Mouse (Mus musculus): ENCODE data around the gene Adcy1. TPM values are rescaled to one million over a fixed set of nuclear protein-coding genes. Genes with fewer than 3 reads are reported as not detected.

Gene Adcy1
- polyA plus RNA-seq, 1 experiment = not detected

DNA sequence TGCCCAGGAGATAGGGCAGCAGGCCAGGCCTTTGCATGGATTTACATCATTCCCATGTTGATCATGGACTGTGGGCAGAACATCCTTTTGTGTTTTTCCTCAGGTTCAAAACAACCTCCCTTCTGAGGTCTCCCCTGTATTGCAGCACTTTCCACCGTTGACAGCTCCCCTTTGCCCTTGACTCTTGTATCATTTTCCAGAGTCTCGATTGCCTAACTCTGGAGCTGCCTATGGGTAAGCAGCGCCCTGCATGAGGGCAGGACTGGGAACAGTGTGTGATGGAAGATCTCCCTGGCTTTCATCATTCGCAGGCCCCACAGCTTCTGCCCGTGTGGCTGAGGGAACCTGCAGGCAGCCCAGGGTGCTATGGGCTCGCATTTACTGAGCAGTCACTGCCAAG is 129.4 kb downstream of the Adcy1 start:
- Histone ChIP-seq H3K4me3 (ENCODE audit: insufficient read depth, low read length) (no peak overlapping the region), H3K27ac (ENCODE audit: insufficient read depth, low read depth, low read length) (no peak overlapping the region), H3K4me1 (ENCODE audit: control insufficient read depth, insufficient read depth, low read length) (no peaks in the 10 kb centered on the region)
- TF ChIP-seq POLR2A (IDR thresholded peaks at IDR 0.05; ENCODE audit: borderline replicate concordance, low read depth, low read length) (no peak), CTCF (IDR thresholded peaks at IDR 0.05; ENCODE audit: low read depth, low read length) (no peak)

DNA sequence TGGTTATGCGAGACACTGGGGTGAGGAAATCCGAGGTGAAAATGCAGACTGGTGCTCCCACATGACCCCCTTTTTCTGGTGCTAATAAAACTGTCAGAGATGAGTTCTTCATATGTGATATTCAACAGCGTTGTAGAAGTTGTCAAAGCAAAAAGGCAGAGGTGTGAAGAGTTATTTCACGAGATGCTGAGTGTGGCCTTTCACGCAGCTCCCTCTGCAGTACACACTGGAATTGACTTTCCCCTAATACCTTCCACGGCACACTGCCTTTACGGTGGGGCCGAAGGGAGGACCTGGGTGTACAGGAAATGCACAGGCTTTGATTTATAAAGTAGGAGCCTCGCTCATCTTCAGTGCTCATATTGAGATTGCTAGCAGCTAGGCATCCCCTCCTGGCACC is 129.8 kb downstream of the Adcy1 start:
- Histone ChIP-seq H3K4me3 (ENCODE audit: insufficient read depth, low read length) (no peak overlapping the region), H3K4me1 (ENCODE audit: control insufficient read depth, insufficient read depth, low read length) (no peaks in the 10 kb centered on the region), H3K27ac (ENCODE audit: insufficient read depth, low read depth, low read length) (no peak overlapping the region)
- TF ChIP-seq CTCF (IDR thresholded peaks at IDR 0.05; ENCODE audit: low read depth, low read length) = no peak

DNA sequence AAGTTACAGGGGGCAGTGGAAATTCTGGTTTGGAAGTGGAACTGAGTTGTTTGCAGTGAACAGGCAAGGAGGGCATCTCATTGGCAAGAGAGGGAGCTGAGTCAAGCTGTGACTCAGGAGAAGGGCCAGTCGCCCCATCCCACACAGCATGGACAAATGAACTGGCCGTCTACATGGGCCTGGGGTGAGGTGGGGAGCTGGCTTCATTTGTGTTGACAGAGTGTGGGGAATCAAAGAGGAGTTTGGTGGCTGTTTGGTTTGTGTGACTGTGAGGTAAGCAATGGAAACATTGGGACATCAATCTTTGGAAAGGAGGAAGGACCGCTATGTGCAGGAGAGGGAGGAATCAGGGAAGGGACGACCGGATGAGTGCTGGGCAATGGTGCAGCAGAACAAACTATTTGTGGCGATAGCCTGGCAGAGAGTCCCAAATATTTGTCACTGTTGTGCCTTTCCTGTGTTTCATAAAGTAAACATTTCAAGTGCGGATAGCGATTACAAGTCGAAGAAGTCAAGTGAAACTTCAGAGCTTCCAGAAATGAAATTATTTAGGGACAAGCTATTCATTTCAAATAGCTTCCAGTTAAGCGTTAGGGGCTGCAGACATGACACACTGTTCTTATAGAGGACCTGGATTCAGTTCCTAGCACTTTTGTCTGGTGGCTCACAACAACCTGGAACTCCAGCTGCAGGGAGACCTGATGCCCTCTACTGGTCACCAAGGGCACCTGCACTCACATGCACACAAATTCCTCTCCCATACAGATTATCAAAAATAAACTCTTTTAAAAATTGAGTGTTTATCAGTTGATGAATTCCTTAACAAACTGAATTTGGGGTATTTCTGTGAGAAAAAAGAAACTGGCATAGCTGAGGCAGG is 131.4 kb downstream of the Adcy1 start:
- H3K27ac ChIP-seq (ENCODE audit: insufficient read depth, low read depth, low read length) = no peak overlapping the region
- no peaks in the 10 kb centered on the region for H3K4me1 ChIP-seq (ENCODE audit: control insufficient read depth, insufficient read depth, low read length)
- no peak overlapping the region for H3K4me3 ChIP-seq (ENCODE audit: insufficient read depth, low read length)
- TF ChIP-seq POLR2A (IDR thresholded peaks at IDR 0.05; ENCODE audit: borderline replicate concordance, low read depth, low read length) = no peak
- no peak for TF ChIP-seq CTCF (IDR thresholded peaks at IDR 0.05; ENCODE audit: low read depth, low read length)

DNA sequence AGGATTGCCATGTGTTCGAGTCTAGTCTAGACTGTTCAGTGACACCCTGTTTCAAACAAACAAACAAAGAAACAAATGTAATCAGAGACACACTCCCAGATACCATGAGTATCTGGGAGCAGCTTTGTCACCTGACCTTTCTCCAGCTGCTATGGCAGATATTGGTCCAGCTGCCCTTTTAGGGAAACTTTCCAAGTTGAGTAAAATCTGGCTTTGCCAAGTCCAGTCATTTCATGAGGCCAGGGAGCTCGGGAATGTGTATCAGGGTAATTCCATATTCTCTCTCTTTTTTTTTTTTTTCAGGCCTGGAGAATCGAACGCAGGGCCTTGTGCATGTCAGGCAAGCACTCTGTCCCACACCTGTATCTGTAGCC is 132.0 kb downstream of the Adcy1 start:
- Histone ChIP-seq H3K27ac (ENCODE audit: insufficient read depth, low read depth, low read length) (no peak overlapping the region), H3K4me1 (ENCODE audit: control insufficient read depth, insufficient read depth, low read length) (no peaks in the 10 kb centered on the region), H3K4me3 (ENCODE audit: insufficient read depth, low read length) (no peak overlapping the region)
- TF ChIP-seq POLR2A (IDR thresholded peaks at IDR 0.05; ENCODE audit: borderline replicate concordance, low read depth, low read length) (no peak), CTCF (IDR thresholded peaks at IDR 0.05; ENCODE audit: low read depth, low read length) (no peak)

DNA sequence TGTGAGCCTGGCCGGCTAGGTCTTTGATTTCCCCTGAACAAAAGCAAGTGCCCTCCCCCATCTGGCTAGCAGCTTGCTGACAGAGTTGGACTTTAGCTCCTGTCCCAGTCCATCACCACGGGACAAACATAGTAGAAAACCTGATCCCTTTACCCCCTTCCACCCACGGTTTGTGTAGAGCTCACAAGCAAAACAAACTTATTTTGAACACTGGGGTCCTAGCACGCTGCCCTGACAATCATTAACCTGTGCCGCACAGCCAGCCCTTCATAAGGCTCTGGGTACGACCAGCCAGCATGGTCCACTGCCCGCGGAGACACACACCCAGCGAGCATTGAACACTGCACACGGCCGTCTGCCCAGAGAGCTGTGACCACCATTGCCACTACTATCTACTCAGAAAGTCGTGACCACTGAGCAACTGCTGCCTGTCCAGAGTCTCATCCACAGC is 134.2 kb downstream of the Adcy1 start, which contains the start of gene Igfbp1:
TSS of gene Igfbp1 (plus strand) at position 292 of the 451 bp plus-strand sequence.
- no peak within 1 kb of the TSS for H3K4me3 ChIP-seq (ENCODE audit: insufficient read depth, low read length)
- TF ChIP-seq CTCF (IDR thresholded peaks at IDR 0.05; ENCODE audit: low read depth, low read length) = no peak
- TF ChIP-seq POLR2A (IDR thresholded peaks at IDR 0.05; ENCODE audit: borderline replicate concordance, low read depth, low read length) = no peak

DNA sequence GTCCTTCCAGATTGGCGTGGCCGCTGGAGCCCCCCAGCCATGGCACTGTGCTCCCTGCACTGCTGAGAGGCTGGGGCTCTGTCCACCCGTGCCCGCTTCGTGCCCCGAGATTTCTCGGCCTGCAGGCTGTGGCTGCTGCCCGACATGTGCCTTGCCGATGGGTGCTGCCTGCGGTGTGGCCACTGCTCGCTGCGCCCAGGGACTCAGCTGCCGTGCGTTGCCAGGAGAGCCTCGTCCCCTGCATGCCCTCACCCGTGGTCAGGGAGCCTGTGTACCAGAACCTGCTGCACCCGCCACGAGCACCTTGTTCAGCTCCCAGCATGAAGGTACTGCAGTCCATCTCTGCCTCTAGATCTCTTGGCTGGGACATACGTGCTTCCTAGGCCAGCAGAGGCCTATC is 134.7 kb downstream of the Adcy1 start:
- H3K27ac ChIP-seq (ENCODE audit: insufficient read depth, low read depth, low read length) = no peak overlapping the region

More for the DNA sequence above, 134.2 kb downstream of the Adcy1 start, which contains the start of gene Igfbp1:
- Histone ChIP-seq H3K27ac (ENCODE audit: insufficient read depth, low read depth, low read length) (no peak within 1 kb of the TSS), H3K4me1 (ENCODE audit: control insufficient read depth, insufficient read depth, low read length) (no peaks in the 10 kb centered on the region)

DNA sequence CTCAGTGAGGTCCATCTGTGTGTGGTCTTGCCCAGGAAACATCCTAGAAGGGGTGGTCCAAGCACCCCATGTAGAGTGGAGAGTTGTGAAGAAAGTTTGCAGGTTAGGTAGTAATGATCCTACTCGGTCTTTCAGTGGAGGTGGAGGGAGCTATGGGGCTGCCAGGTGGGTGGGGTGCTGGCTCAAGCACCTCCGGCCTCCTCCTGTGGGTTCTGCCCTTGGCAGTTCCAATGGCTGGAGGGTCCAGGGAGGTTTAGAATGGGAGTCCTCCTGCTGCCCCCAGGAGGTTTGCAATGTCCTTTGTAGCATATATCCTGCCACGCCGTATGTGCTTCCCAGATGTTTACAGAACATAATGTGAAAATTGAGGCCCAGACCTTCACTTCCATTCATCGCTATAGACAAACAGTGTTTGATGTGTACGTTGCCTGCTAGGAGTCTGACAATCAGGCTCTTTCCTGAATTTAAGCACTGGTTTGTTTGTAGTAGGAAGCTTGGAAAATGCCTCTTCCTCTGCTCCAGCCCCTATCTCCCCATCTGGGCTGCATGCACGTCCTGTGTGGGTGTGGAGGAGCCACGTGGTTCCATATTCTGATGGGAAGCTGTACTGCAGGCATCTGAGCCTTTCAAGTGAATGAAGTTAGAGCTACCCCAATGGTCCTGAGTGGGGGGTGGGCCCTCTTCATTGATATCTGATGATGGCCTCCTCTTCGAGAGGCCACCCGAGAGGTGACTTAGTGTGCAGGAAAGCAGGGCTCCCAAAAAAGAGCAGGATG is 135.4 kb downstream of the Adcy1 start:
- Histone ChIP-seq H3K27ac (ENCODE audit: insufficient read depth, low read depth, low read length) (no peak overlapping the region), H3K4me1 (ENCODE audit: control insufficient read depth, insufficient read depth, low read length) (no peaks in the 10 kb centered on the region), H3K4me3 (ENCODE audit: insufficient read depth, low read length) (no peak overlapping the region)
- TF ChIP-seq POLR2A (IDR thresholded peaks at IDR 0.05; ENCODE audit: borderline replicate concordance, low read depth, low read length) (no peak), CTCF (IDR thresholded peaks at IDR 0.05; ENCODE audit: low read depth, low read length) (no peak)

More for the DNA sequence above, 134.7 kb downstream of the Adcy1 start:
- Histone ChIP-seq H3K4me1 (ENCODE audit: control insufficient read depth, insufficient read depth, low read length) (no peaks in the 10 kb centered on the region), H3K4me3 (ENCODE audit: insufficient read depth, low read length) (no peak overlapping the region)
- TF ChIP-seq POLR2A (IDR thresholded peaks at IDR 0.05; ENCODE audit: borderline replicate concordance, low read depth, low read length) = no peak
- TF ChIP-seq CTCF (IDR thresholded peaks at IDR 0.05; ENCODE audit: low read depth, low read length) = no peak

DNA sequence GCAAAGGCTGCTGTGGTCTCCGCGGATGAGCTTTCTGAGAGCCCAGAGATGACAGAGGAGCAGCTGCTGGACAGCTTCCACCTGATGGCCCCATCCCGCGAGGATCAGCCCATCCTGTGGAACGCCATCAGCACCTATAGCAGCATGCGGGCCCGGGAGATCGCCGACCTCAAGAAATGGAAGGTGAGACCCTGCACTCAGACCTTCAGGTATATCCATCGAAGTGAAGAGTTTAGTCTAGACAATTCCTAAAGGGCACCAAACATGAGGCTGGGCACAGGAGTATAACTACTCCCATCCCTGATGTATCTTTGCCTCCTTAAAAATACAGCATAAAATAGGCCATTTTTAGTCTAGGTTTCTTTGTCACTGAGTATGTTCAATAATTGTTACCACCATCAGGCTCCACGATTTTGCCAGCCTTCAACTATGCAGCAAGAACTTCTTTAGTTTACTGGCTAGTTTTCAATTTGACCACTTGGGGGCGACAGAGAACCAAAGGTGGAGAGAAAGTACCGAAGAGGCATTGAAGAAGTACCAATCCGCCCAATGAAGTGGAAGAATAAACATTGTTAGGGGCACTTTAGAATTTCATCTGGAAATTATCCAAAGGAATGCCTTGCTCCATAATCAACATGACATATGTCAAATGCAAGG is 136.6 kb downstream of the Adcy1 start:
- no peak for TF ChIP-seq POLR2A (IDR thresholded peaks at IDR 0.05; ENCODE audit: borderline replicate concordance, low read depth, low read length)
- TF ChIP-seq CTCF (IDR thresholded peaks at IDR 0.05; ENCODE audit: low read depth, low read length) = no peak
- H3K4me3 ChIP-seq (ENCODE audit: insufficient read depth, low read length) = no peak overlapping the region
- H3K27ac ChIP-seq (ENCODE audit: insufficient read depth, low read depth, low read length) = no peak overlapping the region
- H3K4me1 ChIP-seq (ENCODE audit: control insufficient read depth, insufficient read depth, low read length) = no peaks in the 10 kb centered on the region

DNA sequence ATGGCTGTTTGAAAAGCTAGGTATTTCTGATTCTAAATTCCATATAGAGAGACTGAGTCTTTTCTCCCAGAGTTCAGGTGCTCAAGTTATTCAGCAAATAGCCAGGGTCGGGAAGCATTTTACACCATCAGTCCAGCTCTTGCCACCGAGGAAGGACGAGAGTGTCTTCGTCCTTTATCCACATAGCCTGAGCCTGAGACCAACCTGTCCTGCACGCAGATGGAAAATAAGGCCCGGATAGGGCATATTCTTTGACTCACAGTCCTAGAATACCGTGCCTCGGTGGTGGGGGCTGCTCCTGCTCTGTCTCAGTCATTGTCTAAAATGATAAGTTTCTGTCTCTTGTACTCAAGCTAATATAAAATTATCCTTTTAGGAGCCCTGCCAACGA is 137.1 kb downstream of the Adcy1 start:
- TF ChIP-seq CTCF (IDR thresholded peaks at IDR 0.05; ENCODE audit: low read depth, low read length) (no peak), POLR2A (IDR thresholded peaks at IDR 0.05; ENCODE audit: borderline replicate concordance, low read depth, low read length) (no peak)
- no peaks in the 10 kb centered on the region for H3K4me1 ChIP-seq (ENCODE audit: control insufficient read depth, insufficient read depth, low read length)
- no peak overlapping the region for H3K27ac ChIP-seq (ENCODE audit: insufficient read depth, low read depth, low read length)
- H3K4me3 ChIP-seq (ENCODE audit: insufficient read depth, low read length) = no peak overlapping the region

Measured in bone marrow macrophage, adult 2 months (primary cell).